Mouse (Mus musculus) spleen, postnatal 4 days (tissue): ENCODE measurements around the gene Elmo3.

Experiments
- DNase-seq, 2 experiments: peaks; one replicate each; pipeline ENCODE4 v3.0.0; 2022; ENCODE audit warnings: low spot score in 2 of 2

The Elmo3 gene

DNA sequence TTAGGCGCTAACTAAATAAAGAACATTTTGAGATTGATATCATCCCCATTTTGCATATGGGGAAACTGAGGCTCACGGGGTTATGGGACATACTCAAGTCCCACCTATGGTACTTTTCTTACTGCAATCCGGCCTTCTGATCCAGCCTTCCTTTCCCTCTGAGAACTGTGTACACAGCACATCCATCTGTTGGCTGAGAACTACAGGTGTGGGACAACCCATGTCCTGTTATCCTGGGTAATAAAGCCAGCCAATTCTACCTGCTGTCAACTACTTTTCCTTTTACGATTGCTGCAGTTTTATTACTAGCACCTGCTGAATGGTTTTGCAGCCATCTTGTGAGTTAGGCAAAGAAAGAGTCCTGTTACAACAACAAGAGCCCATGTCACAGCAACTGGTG lies 49.1 kb downstream of the Elmo3 start:
- DNase-seq = no peak

DNA sequence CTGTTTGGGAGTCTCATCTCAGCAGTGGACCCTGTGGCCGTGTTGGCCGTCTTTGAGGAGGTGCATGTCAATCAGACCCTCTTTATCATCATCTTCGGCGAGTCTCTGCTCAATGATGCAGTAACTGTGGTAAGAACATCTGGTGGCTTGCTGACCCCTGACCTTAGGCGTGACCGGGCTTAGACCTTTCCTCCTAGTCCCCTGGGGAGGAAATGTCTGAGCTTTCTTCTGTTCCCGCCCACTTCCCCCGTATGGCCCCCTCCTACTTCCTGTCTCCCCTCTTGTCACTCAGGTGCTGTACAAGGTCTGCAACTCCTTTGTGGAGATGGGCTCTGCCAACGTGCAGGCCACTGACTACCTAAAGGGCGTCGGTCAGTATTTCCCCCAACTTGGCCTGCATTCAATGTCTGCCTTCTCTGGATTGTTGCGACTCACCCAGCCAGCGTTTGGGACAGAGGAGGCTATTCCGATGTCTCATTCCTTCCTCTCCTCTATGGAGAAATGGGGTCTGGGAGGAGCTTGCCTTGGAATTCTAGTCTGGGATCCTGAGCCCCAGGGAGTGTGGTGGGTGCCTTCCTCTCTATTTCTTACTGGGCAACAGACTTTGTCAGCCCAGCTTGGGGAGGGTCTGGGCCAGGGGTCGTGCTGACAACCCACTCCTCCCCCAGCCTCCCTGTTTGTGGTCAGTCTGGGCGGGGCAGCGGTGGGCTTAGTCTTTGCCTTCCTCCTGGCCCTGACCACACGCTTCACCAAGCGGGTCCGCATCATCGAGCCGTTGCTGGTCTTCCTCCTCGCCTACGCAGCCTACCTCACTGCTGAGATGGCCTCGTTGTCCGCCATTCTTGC lies 50.0 kb downstream of the Elmo3 start:
- no peak for DNase-seq

DNA sequence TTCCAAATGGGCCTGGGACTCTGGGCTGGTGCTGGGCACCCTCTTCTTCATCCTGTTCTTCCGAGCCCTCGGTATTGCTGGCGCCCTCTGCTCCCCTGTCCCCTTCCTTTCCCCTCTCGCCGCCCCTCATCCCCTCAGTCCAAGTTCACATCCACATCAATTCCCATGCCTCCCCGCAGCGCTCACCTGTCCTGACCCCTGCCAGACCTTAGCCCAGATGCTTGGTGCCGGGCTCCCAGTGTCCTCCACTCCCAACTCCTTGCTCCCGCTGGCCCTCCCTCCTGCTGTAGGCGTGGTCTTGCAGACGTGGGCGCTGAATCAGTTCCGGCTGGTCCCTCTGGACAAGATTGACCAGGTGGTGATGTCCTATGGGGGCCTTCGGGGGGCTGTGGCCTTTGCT lies 51.3 kb downstream of the Elmo3 start:
- DNase-seq = no peak

DNA sequence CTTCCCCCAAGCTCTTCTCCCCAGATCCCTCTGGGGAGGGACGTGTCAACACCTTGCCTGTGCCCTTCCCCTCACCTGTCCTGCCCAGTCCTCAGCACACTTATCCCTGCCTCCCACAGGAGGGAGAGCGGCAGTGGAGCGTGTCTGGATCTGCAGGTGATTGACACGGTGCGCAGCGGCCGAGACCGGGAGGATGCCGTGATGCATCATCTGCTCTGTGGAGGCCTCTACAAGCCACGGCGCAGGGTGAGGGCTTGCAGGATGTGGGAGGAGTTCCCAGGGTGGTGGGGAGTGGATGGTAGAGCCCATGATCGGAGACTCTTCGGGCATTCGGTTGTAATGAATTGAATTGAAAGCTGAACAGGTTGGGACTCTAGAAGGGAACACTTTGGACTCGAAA lies 53.8 kb downstream of the Elmo3 start:
- no peak for DNase-seq

DNA sequence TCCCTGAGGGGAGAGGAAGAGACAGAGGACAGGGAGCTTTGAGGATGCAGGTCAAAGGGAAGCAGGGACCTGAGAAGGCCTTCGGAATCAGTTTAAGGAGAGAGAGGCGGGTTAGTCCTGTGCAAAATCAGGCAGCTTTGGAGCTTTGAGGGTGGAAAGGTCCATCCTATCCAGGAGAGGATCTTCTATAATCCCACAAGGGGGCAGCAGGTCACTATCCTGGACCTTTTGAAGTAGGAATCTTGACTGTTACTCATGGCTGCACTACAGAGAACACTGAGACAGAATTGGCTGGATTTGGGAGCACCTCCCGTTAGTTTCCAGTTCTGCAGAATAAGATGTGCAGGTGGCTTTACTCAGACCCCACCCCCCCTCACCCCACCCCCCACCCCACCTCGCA lies 54.2 kb downstream of the Elmo3 start:
- no peak for DNase-seq
